In the genomic region with DNA sequence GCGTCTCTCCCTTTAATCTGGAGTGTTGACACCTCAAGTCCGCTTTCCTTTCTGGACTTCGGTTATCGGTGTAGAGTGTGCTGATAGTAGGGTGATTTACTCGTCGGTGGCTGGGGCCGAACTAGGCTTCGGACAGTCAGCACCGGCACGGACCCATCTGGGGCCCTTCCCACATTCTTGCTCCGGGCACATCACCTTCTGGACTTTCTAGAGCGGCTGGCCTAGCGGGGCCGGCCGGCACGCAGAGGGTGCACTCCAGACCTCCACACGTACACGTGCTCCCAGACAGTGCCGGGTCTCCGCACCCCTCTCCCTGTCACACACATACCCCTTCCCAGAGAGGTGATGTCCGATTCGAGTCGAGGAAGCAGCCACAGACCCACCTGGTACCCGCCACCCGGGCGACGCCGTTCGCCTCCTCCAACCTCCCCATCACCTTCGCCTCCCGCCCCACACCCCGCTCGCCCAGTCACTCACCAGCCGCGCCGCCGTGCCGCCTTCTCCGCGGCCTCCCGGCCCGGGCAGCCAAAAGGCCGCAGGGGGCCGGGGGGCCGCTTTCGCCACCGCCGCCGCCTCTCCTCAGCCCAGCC, we compare ENCODE assay signal across 8 mouse cellular contexts. TPM values are rescaled to one million over a fixed set of nuclear protein-coding genes. Genes with fewer than 3 reads are reported as not detected.
DNase-seq lines count a peak whose midpoint lies in the region; ATAC-seq and TF ChIP-seq lines count a peak whose summit lies in the region.

No protein-coding gene starts in this region.

- no peaks in the 10 kb centered on the region for H3K9me3 ChIP-seq in hindbrain, embryonic 15.5 days
- no peaks in the 10 kb centered on the region for H3K9me3 ChIP-seq in midbrain, embryonic 10.5 days (replicated peaks)

- H3K4me1 ChIP-seq in hindbrain, embryonic 15.5 days (replicated peaks): peaks cover 25% of the 10 kb centered on the region
- peaks cover 29% of the 10 kb centered on the region for H3K4me1 ChIP-seq in midbrain, embryonic 10.5 days
- H3K4me1 ChIP-seq in small intestine, adult 2 months (ENCODE audit: control insufficient read depth, insufficient read depth, insufficient read length, low read length): peaks cover 15% of the 10 kb centered on the region; the same call in 1 of the 2 replicates

- H3K9ac ChIP-seq in hindbrain, embryonic 15.5 days: peak overlapping the region; percentile 83

- peaks cover 4% of the 10 kb centered on the region; the same call in 1 of the 2 replicates for H3K36me3 ChIP-seq in hindbrain, embryonic 15.5 days
- peaks cover 38% of the 10 kb centered on the region for H3K36me3 ChIP-seq in midbrain, embryonic 10.5 days
- H3K36me3 ChIP-seq in small intestine, adult 2 months (ENCODE audit: control insufficient read depth, insufficient read depth, low read length): peaks cover 4% of the 10 kb centered on the region; the same call in 1 of the 2 replicates

- TF ChIP-seq CTCF in small intestine, adult 2 months (IDR thresholded peaks at IDR 0.05; ENCODE audit: extremely low read depth, insufficient read length, insufficient replicate concordance, low read depth, low read length): no peak

- peak; percentile 69 for ATAC-seq in hindbrain, embryonic 15.5 days (ENCODE audit: low FRiP score, low read depth)
- ATAC-seq in megakaryocyte progenitor cell, adult 5-6 weeks (replicated peaks; ENCODE audit: poor library complexity): no peak

- peak overlapping the region; percentile 87 for H3K4me3 ChIP-seq in hindbrain, embryonic 15.5 days
- H3K4me3 ChIP-seq in midbrain, embryonic 10.5 days: peak overlapping the region; percentile 91
- H3K4me3 ChIP-seq in small intestine, adult 2 months (ENCODE audit: low read depth, low read length): peak overlapping the region; percentile 88

- no peak for TF ChIP-seq POLR2A in small intestine, adult 2 months (IDR thresholded peaks at IDR 0.05; ENCODE audit: low read depth, low read length)

- peak overlapping the region; percentile 92 for H3K4me2 ChIP-seq in hindbrain, embryonic 15.5 days

- H3K27me3 ChIP-seq in hindbrain, embryonic 15.5 days: no peaks in the 10 kb centered on the region
- H3K27me3 ChIP-seq in midbrain, embryonic 10.5 days (ENCODE audit: low read depth, poor library complexity, severe bottlenecking): peaks cover 10% of the 10 kb centered on the region
- no peaks in the 10 kb centered on the region for H3K27me3 ChIP-seq in small intestine, adult 2 months (ENCODE audit: control insufficient read depth, insufficient read depth, low read length)

- intact Hi-C loops in left cerebral cortex, postnatal 36 days (cut with DNase I): no loop called here

- whole genome bisulfite sequencing in hindbrain, embryonic 15.5 days: under 1% methylated on average over 46 of the region's 49 CpGs
- under 1% methylated on average over 48 of the region's 49 CpGs for WGBS in midbrain, embryonic 10.5 days
- WGBS in small intestine, adult 2 months: under 1% methylated on average over 49 of the region's 49 CpGs

- H3K27ac ChIP-seq in hindbrain, embryonic 15.5 days (replicated peaks): peak overlapping the region; percentile 87
- peak overlapping the region; percentile 93 for H3K27ac ChIP-seq in midbrain, embryonic 10.5 days (replicated peaks)
- H3K27ac ChIP-seq in small intestine, adult 2 months (ENCODE audit: insufficient read depth, low read depth, low read length): peak overlapping the region; percentile 56

- DNase-seq in NIH3T3 (ENCODE audit: low read depth): peak; percentile 51
- DNase-seq in cerebellum, adult 8-10 months: peak; percentile 43
- peak; percentile 14 to 26 for DNase-seq in frontal cortex, postnatal 36 days (ENCODE audit: low spot score in 2 of 2)
- DNase-seq in left cerebral cortex, postnatal 36 days (ENCODE audit: low spot score in 2 of 2): peak; percentile 29 to 31
- DNase-seq in midbrain, embryonic 10.5 days (ENCODE audit: low spot score): peak; percentile 57

RNA-seq across cellular contexts. Expression of a gene that starts 17.8 kb away (rescaled TPM):
- 8.8 and 9.6 TPM in 2 replicates for polyA plus RNA-seq in hindbrain, embryonic 15.5 days (2015; fragmentation: Nextera tagmentation; extraction: Ambion mirVana)
- 10 to 100 TPM; 61.8 to 71.6 TPM for total RNA-seq in left cerebral cortex, postnatal 36 days (2021)
- polyA plus RNA-seq in midbrain, embryonic 10.5 days (2016; fragmentation: Nextera tagmentation; extraction: Ambion mirVana): 7.1 and 7.8 TPM in 2 replicates
- polyA plus RNA-seq in small intestine, adult 2 months (2012; rRNA removed): 7.4 and 22.8 TPM in 2 replicates
- 121 and 143 TPM in 2 replicates for total RNA-seq in megakaryocyte progenitor cell, adult 5-6 weeks (2015)
- total RNA-seq in megakaryocyte progenitor cell, adult 5-6 weeks (2017): 70.9 and 100 TPM in 2 replicates
